Mouse (Mus musculus) cerebellum, adult 2 months (tissue): ENCODE measurements around the gene Socs1.

ENCODE experiments used
- CTCF ChIP-seq: fragments of 200-500 bp; IDR thresholded peaks from 2 replicates; pipeline ENCODE4 v1.5.1; 2011; ENCODE audit warnings: low read depth, mild to moderate bottlenecking, control low read depth, low read length, moderate library complexity, borderline replicate concordance; ENCODE audit not compliant: insufficient read depth
- POLR2A ChIP-seq: fragments of 200-500 bp; IDR thresholded peaks from 2 replicates; pipeline ENCODE4 v1.6.1; 2011; ENCODE audit warnings: low read length, control low read depth, borderline replicate concordance; ENCODE audit not compliant: insufficient read depth

- no peak for TF ChIP-seq POLR2A
- TF ChIP-seq CTCF: no peak
These were observed 10.7 kb upstream of the Socs1 start, which contains the start of gene Prm2 for GRCm38 (mm10) chr16:10796034-10796433.
